ENCODE assay signal across 27 mouse cellular contexts in the genomic region with DNA sequence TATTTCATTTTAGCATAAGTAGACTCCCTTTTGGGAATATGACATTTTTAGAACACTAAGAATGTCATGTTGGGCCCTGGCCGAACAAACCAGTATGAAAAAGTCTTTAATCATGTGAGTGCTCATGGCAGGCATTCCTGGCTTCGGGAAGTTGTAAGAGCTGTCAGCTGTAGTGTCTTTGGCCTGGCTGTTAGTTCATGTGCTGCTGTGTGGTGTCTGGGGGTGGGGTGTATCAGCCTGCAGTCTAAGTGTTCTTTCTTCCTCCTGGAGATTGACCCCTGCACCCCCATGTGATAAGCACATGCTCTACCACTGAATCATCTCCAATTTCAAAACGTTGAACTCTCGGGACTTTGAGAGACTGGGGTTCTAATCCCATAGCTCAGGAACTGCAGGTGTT. TPM values are rescaled to one million over a fixed set of nuclear protein-coding genes. Genes with fewer than 3 reads are reported as not detected.
DNase-seq lines count a peak whose midpoint lies in the region; ATAC-seq and TF ChIP-seq lines count a peak whose summit lies in the region.
"Had no signal": no experiment of that assay in that cellular context is flagged by ENCODE, and none has a peak within 500 bp of the region (broad histone marks: within the 10 kb centered on the region; RNA-seq: fewer than 3 reads in every experiment).

No protein-coding gene starts in this region.

- peak in 1 of 2 experiments; percentile 45 for DNase-seq in heart, adult 2 months
- no peak for DNase-seq in heart, postnatal 25 days (ENCODE audit: low spot score)
- DNase-seq in adipocyte (ENCODE audit: low spot score), result peak; percentile 28
- peak; percentile 16 to 45 for DNase-seq in heart, postnatal 14 days
- DNase-seq in cerebellum, postnatal 25 days, result no peak
- no peak for DNase-seq in forebrain, embryonic 11.5 days (ENCODE audit: low spot score)
- DNase-seq: adrenal gland, adult 2 months; cerebellum, adult 11 months; cerebellum, adult 9-11 months; kidney, postnatal 36 days; layer of hippocampus, adult 9-11 months; left cerebral cortex, postnatal 4 days had no signal

- WGBS in heart, adult 2 months, result 13% methylated on average over 4 of the region's 4 CpGs
- 24% methylated on average over 4 of the region's 4 CpGs for WGBS in heart, embryonic 11.5 days (ENCODE audit: insufficient replicate concordance)
- 58% methylated on average over 4 of the region's 4 CpGs for WGBS in forebrain, embryonic 11.5 days
- WGBS in forebrain, embryonic 13.5 days, result 65% methylated on average over 4 of the region's 4 CpGs

- no peaks in the 10 kb centered on the region for H3K27me3 ChIP-seq in heart, adult 2 months (ENCODE audit: control insufficient read depth, insufficient read depth, low read length)
- H3K27me3 ChIP-seq in heart, embryonic 11.5 days (ENCODE audit: control insufficient read depth, insufficient read depth, low read length), result no peaks in the 10 kb centered on the region
- no peaks in the 10 kb centered on the region for H3K27me3 ChIP-seq in forebrain, embryonic 11.5 days (ENCODE audit: control insufficient read depth, insufficient read depth, low read length)
- H3K27me3 ChIP-seq in forebrain, embryonic 13.5 days, result no peaks in the 10 kb centered on the region
- H3K27me3 ChIP-seq: forebrain, embryonic 12.5 days; hindbrain, embryonic 12.5 days; limb, embryonic 15.5 days; Patski had no signal

- no peak for TF ChIP-seq POLR2A in heart, adult 2 months (IDR thresholded peaks at IDR 0.05; ENCODE audit: insufficient read depth, low read depth, low read length)

- H3K4me2 ChIP-seq in heart, embryonic 11.5 days, result no peak overlapping the region
- no peak overlapping the region for H3K4me2 ChIP-seq in forebrain, embryonic 11.5 days (ENCODE audit: low read depth, low read length, severe bottlenecking)
- H3K4me2 ChIP-seq in forebrain, embryonic 13.5 days, result no peak overlapping the region
- H3K4me2 ChIP-seq: forebrain, embryonic 12.5 days; hindbrain, embryonic 12.5 days; limb, embryonic 15.5 days; midbrain, embryonic 11.5 days had no signal

- no peak overlapping the region for H3K27ac ChIP-seq in heart, adult 2 months
- no peak overlapping the region for H3K27ac ChIP-seq in heart, embryonic 11.5 days (ENCODE audit: low read depth, low read length)
- no peak overlapping the region for H3K27ac ChIP-seq in forebrain, embryonic 11.5 days (ENCODE audit: low read depth, low read length)
- H3K27ac ChIP-seq in forebrain, embryonic 13.5 days, result no peak overlapping the region
- H3K27ac ChIP-seq: forebrain, embryonic 12.5 days; hindbrain, embryonic 12.5 days; limb, embryonic 15.5 days had no signal

- H3K4me1 ChIP-seq in heart, adult 2 months (ENCODE audit: control insufficient read depth, insufficient read depth, low read length), result peaks cover 1% of the 10 kb centered on the region; the same call in 1 of the 2 replicates
- peaks cover 8% of the 10 kb centered on the region; the same call in 1 of the 2 replicates for H3K4me1 ChIP-seq in heart, embryonic 11.5 days (ENCODE audit: control insufficient read depth, insufficient read depth, low read length)
- no peaks in the 10 kb centered on the region for H3K4me1 ChIP-seq in forebrain, embryonic 11.5 days (replicated peaks; ENCODE audit: control insufficient read depth, insufficient read depth, low read length)
- H3K4me1 ChIP-seq in forebrain, embryonic 13.5 days, result peaks cover 2% of the 10 kb centered on the region
- H3K4me1 ChIP-seq: hindbrain, embryonic 12.5 days; limb, embryonic 15.5 days had no signal

- peak; percentile 84 for TF ChIP-seq EP300 in heart, adult 2 months (IDR thresholded peaks at IDR 0.05; ENCODE audit: insufficient read depth, low read depth, low read length)

- no peak for TF ChIP-seq CTCF in heart, adult 2 months (IDR thresholded peaks at IDR 0.05)

- H3K36me3 ChIP-seq in heart, adult 2 months (ENCODE audit: control insufficient read depth, insufficient read depth, low read length), result peaks cover 20% of the 10 kb centered on the region
- H3K36me3 ChIP-seq in heart, embryonic 11.5 days (ENCODE audit: control insufficient read depth, insufficient read depth, low read length), result peaks cover 5% of the 10 kb centered on the region
- no peaks in the 10 kb centered on the region for H3K36me3 ChIP-seq in forebrain, embryonic 11.5 days (ENCODE audit: control insufficient read depth, insufficient read depth, low read length)
- H3K36me3 ChIP-seq in forebrain, embryonic 13.5 days (ENCODE audit: poor library complexity, severe bottlenecking), result peaks cover 21% of the 10 kb centered on the region

- H3K9me3 ChIP-seq in heart, embryonic 11.5 days (replicated peaks; ENCODE audit: control insufficient read depth, low read length), result no peaks in the 10 kb centered on the region
- H3K9me3 ChIP-seq in forebrain, embryonic 11.5 days (ENCODE audit: control insufficient read depth, low read length), result no peaks in the 10 kb centered on the region
- H3K9me3 ChIP-seq in forebrain, embryonic 13.5 days (replicated peaks), result no peaks in the 10 kb centered on the region
- H3K9me3 ChIP-seq: forebrain, embryonic 12.5 days; hindbrain, embryonic 12.5 days; limb, embryonic 15.5 days had no signal

- ATAC-seq in heart, embryonic 11.5 days (replicated peaks; ENCODE audit: insufficient number of reproducible peaks, low FRiP score, low TSS enrichment), result peak; percentile 57; the same call in 1 of the 2 replicates
- no peak for ATAC-seq in forebrain, embryonic 11.5 days (replicated peaks; ENCODE audit: low FRiP score)
- no peak for ATAC-seq in forebrain, embryonic 13.5 days
- ATAC-seq: Patski had no signal

- H3K9ac ChIP-seq in heart, adult 2 months (ENCODE audit: low read depth, low read length), result no peak overlapping the region
- H3K9ac ChIP-seq in heart, embryonic 11.5 days (ENCODE audit: low read depth, low read length), result no peak overlapping the region
- H3K9ac ChIP-seq in forebrain, embryonic 11.5 days (ENCODE audit: low read length), result no peak overlapping the region
- H3K9ac ChIP-seq in forebrain, embryonic 13.5 days, result no peak overlapping the region
- H3K9ac ChIP-seq: forebrain, embryonic 12.5 days; hindbrain, embryonic 12.5 days; limb, embryonic 15.5 days had no signal

- intact Hi-C loops in heart, adult 2 months (cut with DNase I), result no loop called here
- intact Hi-C loops in heart, postnatal 25 days (cut with DNase I), result no loop called here
- intact Hi-C loops in heart, postnatal 14 days (cut with DNase I), result no loop called here

- no peak overlapping the region for H3K4me3 ChIP-seq in heart, adult 2 months
- H3K4me3 ChIP-seq in heart, embryonic 11.5 days (ENCODE audit: low read depth, low read length), result no peak overlapping the region
- no peak overlapping the region for H3K4me3 ChIP-seq in forebrain, embryonic 11.5 days (ENCODE audit: low read depth, low read length)
- H3K4me3 ChIP-seq in forebrain, embryonic 13.5 days, result no peak overlapping the region
- H3K4me3 ChIP-seq: forebrain, embryonic 12.5 days; hindbrain, embryonic 12.5 days; limb, embryonic 15.5 days had no signal

- H3K79me2 ChIP-seq in heart, adult 2 months (replicated peaks; ENCODE audit: control insufficient read depth, insufficient read depth, low read length), result no peaks in the 10 kb centered on the region; the same call in 1 of the 2 replicates

RNA-seq across cellular contexts. Expression of a gene that starts 29.7 kb away (rescaled TPM):
- not detected for total RNA-seq in heart, adult 2 months (2021)
- not detected in 2 replicates for polyA plus RNA-seq in heart, adult 2 months (2012; rRNA removed)
- total RNA-seq in heart, postnatal 25 days (2021), result not detected
- 0.26 TPM in 1 of 2 replicates, not detected in the other for polyA plus RNA-seq in heart, embryonic 11.5 days (2014; fragmentation: Nextera tagmentation; extraction: Ambion mirVana)
- total RNA-seq in heart, postnatal 14 days (2021), result not detected
- 0.09 and 0.17 TPM in 2 replicates for polyA plus RNA-seq in forebrain, embryonic 11.5 days (2014; fragmentation: Nextera tagmentation; extraction: Ambion mirVana)
- polyA plus RNA-seq in forebrain, embryonic 13.5 days (2015; fragmentation: Nextera tagmentation; extraction: Ambion mirVana), result 0.10 and 0.25 TPM in 2 replicates
- total RNA-seq: adrenal gland, adult 2 months; adrenal gland, postnatal 4 days; gastrocnemius, adult 8-10 months; granulocyte monocyte progenitor cell, adult 5-6 weeks; left cerebral cortex, postnatal 4 days; neutrophil, adult 5-6 weeks had no signal
- polyA plus RNA-seq: adrenal gland, adult 2 months; embryonic facial prominence, embryonic 11.5 days; limb, embryonic 15.5 days; liver, embryonic 16.5 days; lung, embryonic 16.5 days; Patski; small intestine, adult 2 months had no signal

Comparison
In these comparisons a context has a peak if more than half of its experiments do, and no peak if none do; other contexts are left out.
1. DNase-seq: peak in adipocyte (single experiment) and heart, postnatal 14 days (2 of 2); none in heart, postnatal 25 days (single experiment), cerebellum, postnatal 25 days (0 of 2) and forebrain, embryonic 11.5 days (single experiment).